9 mouse cellular contexts compared by ENCODE assay signal in the genomic region with DNA sequence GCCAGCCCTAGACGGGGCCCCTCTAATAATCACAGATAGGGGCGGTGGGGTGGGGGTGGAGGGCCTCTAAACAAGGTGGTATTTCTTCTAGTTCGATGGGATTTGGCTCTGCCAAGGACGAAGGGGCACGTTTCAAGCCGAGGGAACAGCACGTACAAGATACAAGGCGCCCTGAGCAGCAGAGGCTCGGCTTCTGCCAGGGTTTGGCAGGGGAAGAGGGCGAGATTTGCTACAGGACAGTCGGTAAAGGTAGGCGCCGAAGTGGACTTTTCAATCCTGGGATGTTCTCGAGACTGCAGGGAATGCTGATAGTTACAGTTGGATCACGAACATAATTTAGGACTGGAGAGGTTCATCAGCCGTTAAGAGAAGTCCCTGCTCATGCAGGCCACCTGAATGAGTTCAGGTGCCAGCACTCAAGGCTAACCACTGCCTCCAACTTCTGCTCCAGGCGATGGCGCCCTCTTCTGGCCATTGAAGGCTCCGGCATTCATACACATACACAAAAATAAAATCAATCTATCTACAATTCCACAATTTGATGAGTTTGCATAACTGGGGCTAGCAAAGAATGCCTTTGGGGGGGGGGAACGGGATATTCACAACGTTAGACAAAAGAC. TPM values are rescaled to one million over a fixed set of nuclear protein-coding genes. Genes with fewer than 3 reads are reported as not detected.
A peak's percentile ranks its signal among the peaks of the same experiment; 100 is the strongest.
DNase-seq lines count a peak whose midpoint lies in the region; ATAC-seq and TF ChIP-seq lines count a peak whose summit lies in the region.
"Had no signal": no experiment of that assay in that cellular context is flagged by ENCODE, and none has a peak within 500 bp of the region (broad histone marks: within the 10 kb centered on the region; RNA-seq: fewer than 3 reads in every experiment).

No protein-coding gene starts in this region.

- peaks cover 21% of the 10 kb centered on the region for H3K36me3 ChIP-seq in kidney, embryonic 14.5 days (ENCODE audit: control insufficient read depth, insufficient read depth, low read length)
- H3K36me3 ChIP-seq in small intestine, adult 2 months (ENCODE audit: control insufficient read depth, insufficient read depth, low read length): peaks cover 18% of the 10 kb centered on the region

- peak; percentile 90; the same call in 1 of the 2 replicates for TF ChIP-seq CTCF in small intestine, adult 2 months (IDR thresholded peaks at IDR 0.05; ENCODE audit: extremely low read depth, insufficient read length, insufficient replicate concordance, low read depth, low read length)

- no peak for TF ChIP-seq POLR2A in small intestine, adult 2 months (IDR thresholded peaks at IDR 0.05; ENCODE audit: low read depth, low read length)

- peak; percentile 42 to 69 for DNase-seq in urinary bladder, postnatal 36 days (ENCODE audit: low spot score in 2 of 2)
- no peak for DNase-seq in urinary bladder, adult 18-20 months (ENCODE audit: low spot score in 2 of 2)
- DNase-seq in embryo, embryonic 10 days (ENCODE audit: low spot score): peak; percentile 82
- peak; percentile 75 for DNase-seq in heart, adult 8-10 months (ENCODE audit: low spot score)
- DNase-seq in lung, postnatal 25 days (ENCODE audit: low spot score): peak; percentile 78
- DNase-seq in layer of hippocampus, adult 8-10 months (ENCODE audit: low spot score in 2 of 2): no peak

- H3K4me3 ChIP-seq in kidney, embryonic 14.5 days (ENCODE audit: low read length): peak overlapping the region; percentile 94
- H3K4me3 ChIP-seq in small intestine, adult 2 months (ENCODE audit: low read depth, low read length): peak overlapping the region; percentile 34

- no peak for ATAC-seq in kidney, embryonic 14.5 days (ENCODE audit: low FRiP score, low TSS enrichment)

- no peaks in the 10 kb centered on the region for H3K27me3 ChIP-seq in kidney, embryonic 14.5 days (ENCODE audit: control insufficient read depth, insufficient read depth, low read length)
- H3K27me3 ChIP-seq in small intestine, adult 2 months (ENCODE audit: control insufficient read depth, insufficient read depth, low read length): no peaks in the 10 kb centered on the region

- H3K9ac ChIP-seq in kidney, embryonic 14.5 days (ENCODE audit: low read depth, low read length): peak overlapping the region; percentile 50; the same call in 1 of the 2 replicates

- 6% methylated on average over 21 of the region's 21 CpGs for WGBS in kidney, embryonic 14.5 days
- 3% methylated on average over 21 of the region's 21 CpGs for WGBS in small intestine, adult 2 months

- H3K9me3 ChIP-seq in kidney, embryonic 14.5 days (ENCODE audit: control insufficient read depth, low read length): no peaks in the 10 kb centered on the region

- peak overlapping the region; percentile 99 for H3K27ac ChIP-seq in kidney, embryonic 14.5 days (ENCODE audit: low read depth, low read length)
- H3K27ac ChIP-seq in small intestine, adult 2 months (ENCODE audit: insufficient read depth, low read depth, low read length): peak overlapping the region; percentile 60

- peak overlapping the region; percentile 99 for H3K4me2 ChIP-seq in kidney, embryonic 14.5 days (replicated peaks; ENCODE audit: low read depth, low read length)

- peaks cover 27% of the 10 kb centered on the region for H3K4me1 ChIP-seq in kidney, embryonic 14.5 days (ENCODE audit: control insufficient read depth, insufficient read depth, low read length)
- H3K4me1 ChIP-seq in small intestine, adult 2 months (ENCODE audit: control insufficient read depth, insufficient read depth, insufficient read length, low read length): peaks cover 12% of the 10 kb centered on the region

RNA-seq across cellular contexts. Expression of a gene that starts 0.9 kb away (rescaled TPM):
- total RNA-seq in heart, adult 8-10 months (2022): 100 to 1,000 TPM; 115 to 130 (median 121) TPM
- polyA plus RNA-seq in kidney, embryonic 14.5 days (2014; fragmentation: Nextera tagmentation; extraction: Ambion mirVana): 66.7 and 86.0 TPM in 2 replicates
- 58.4 and 177 TPM in 2 replicates for polyA plus RNA-seq in small intestine, adult 2 months (2012; rRNA removed)
- total RNA-seq in layer of hippocampus, adult 8-10 months (2022): 10 to 100 TPM; 27.6 to 33.4 (median 31.6) TPM

RNA-seq across cellular contexts. Expression of a gene that starts 15.4 kb away (rescaled TPM):
- total RNA-seq in heart, adult 8-10 months (2022): 1 to 10 TPM; 3.9 to 6.6 (median 5.1) TPM
- 2.0 and 5.2 TPM in 2 replicates for polyA plus RNA-seq in kidney, embryonic 14.5 days (2014; fragmentation: Nextera tagmentation; extraction: Ambion mirVana)
- 12.7 and 17.9 TPM in 2 replicates for polyA plus RNA-seq in small intestine, adult 2 months (2012; rRNA removed)
- total RNA-seq in layer of hippocampus, adult 8-10 months (2022): 10 to 100 TPM in 2 of 4 experiments, 1 to 10 TPM in 2; 5.5 to 68.6 (median 30.6) TPM

RNA-seq across cellular contexts. Expression of a gene that starts 18.8 kb away (rescaled TPM):
- total RNA-seq in heart, adult 8-10 months (2022): 1 to 10 TPM in 3 of 4 experiments, under 1 TPM in 1; 0.98 to 2.0 (median 1.7) TPM
- polyA plus RNA-seq in kidney, embryonic 14.5 days (2014; fragmentation: Nextera tagmentation; extraction: Ambion mirVana): 2.8 and 6.7 TPM in 2 replicates
- 198 and 892 TPM in 2 replicates for polyA plus RNA-seq in small intestine, adult 2 months (2012; rRNA removed)
- total RNA-seq in layer of hippocampus, adult 8-10 months (2022): under 1 TPM; 0.71 to 0.92 (median 0.82) TPM
- total RNA-seq: gastrocnemius, adult 8-10 months had no signal

RNA-seq across cellular contexts. Expression of a gene that starts 28.5 kb away (rescaled TPM):
- total RNA-seq in heart, adult 8-10 months (2022): under 1 TPM; 0.17 to 0.37 (median 0.25) TPM
- polyA plus RNA-seq in kidney, embryonic 14.5 days (2014; fragmentation: Nextera tagmentation; extraction: Ambion mirVana): 0.44 and 0.79 TPM in 2 replicates
- polyA plus RNA-seq in small intestine, adult 2 months (2012; rRNA removed): 0.05 and 0.39 TPM in 2 replicates
- 1 to 10 TPM; 1.7 to 3.3 (median 2.2) TPM for total RNA-seq in layer of hippocampus, adult 8-10 months (2022)

Comparison
In these comparisons a context has a peak if more than half of its experiments do, and no peak if none do; other contexts are left out.
1. DNase-seq: peak in urinary bladder, postnatal 36 days (2 of 2), embryo, embryonic 10 days (single experiment), heart, adult 8-10 months (single experiment) and lung, postnatal 25 days (single experiment); none in urinary bladder, adult 18-20 months (0 of 2) and layer of hippocampus, adult 8-10 months (0 of 2).